Mouse (Mus musculus) liver, postnatal 0 days (tissue): ENCODE results near the gene Tnfrsf21.

Source experiments
- CTCF ChIP-seq: sonication (generic); IDR thresholded peaks from 2 replicates; pipeline ENCODE4 v1.5.1; 2016; ENCODE audit warnings: antibody characterized with exemption, low read depth
- EP300 ChIP-seq: IDR thresholded peaks from 2 replicates; pipeline ENCODE4 v1.6.1; 2016; ENCODE audit warnings: antibody characterized with exemption, low read depth, mild to moderate bottlenecking

- no peak for TF ChIP-seq CTCF
- no peak for TF ChIP-seq EP300
Observed at GRCm38 (mm10) chr17:43107338-43107737, 91.0 kb downstream of the Tnfrsf21 start.
